Mouse (Mus musculus) embryonic facial prominence, embryonic 11.5 days (tissue): Measurements from ENCODE around the gene Rpl36. TPM values are rescaled to one million over a fixed set of nuclear protein-coding genes. Genes with fewer than 3 reads are reported as not detected.

Experiments used
- ATAC-seq: fragments of 200-750 bp; cut with Nextera tagmentation; replicated peaks from 2 replicates; pipeline ENCODE4 v1.8.0; 2017; ENCODE audit warnings: low read depth; ENCODE audit not compliant: insufficient number of reproducible peaks, low FRiP score, low TSS enrichment
- DNase-seq: peaks from one replicate; pipeline ENCODE4 v3.0.0-alpha.2; 2015; ENCODE audit warnings: low spot score
- H3K27ac ChIP-seq: fragments of 300-500 bp; sonication (generic); replicated peaks from 2 replicates; pipeline ENCODE4 v1.5.1; 2014; ENCODE audit warnings: mild to moderate bottlenecking, low read depth, low read length, control low read depth
- H3K27me3 ChIP-seq: fragments of 300-500 bp; sonication (generic); 2 replicates; pipeline ENCODE4 v1.6.1; 2014; ENCODE audit warnings: mild to moderate bottlenecking, low read length, moderate library complexity, mixed read lengths; ENCODE audit not compliant: control insufficient read depth, insufficient read depth
- H3K36me3 ChIP-seq: fragments of 300-500 bp; sonication (generic); replicated peaks from 2 replicates; pipeline ENCODE4 v1.6.1; 2014; ENCODE audit warnings: low read depth, mild to moderate bottlenecking, low read length, moderate library complexity, mixed read lengths; ENCODE audit not compliant: control insufficient read depth, insufficient read depth
- H3K4me1 ChIP-seq: fragments of 300-500 bp; sonication (generic); 2 replicates; pipeline ENCODE4 v1.6.1; 2014; ENCODE audit warnings: low read length, mixed read lengths; ENCODE audit not compliant: control insufficient read depth, insufficient read depth
- H3K4me2 ChIP-seq: fragments of 300-500 bp; sonication (generic); 2 replicates; pipeline ENCODE4 v1.6.1; 2014; ENCODE audit warnings: low read depth, mild to moderate bottlenecking, control low read depth, low read length, moderate library complexity
- H3K4me3 ChIP-seq: fragments of 300-500 bp; sonication (generic); 2 replicates; pipeline ENCODE4 v1.5.1; 2014; ENCODE audit warnings: low read depth, low read length, control low read depth
- H3K9ac ChIP-seq: fragments of 300-500 bp; sonication (generic); replicated peaks from 2 replicates; pipeline ENCODE4 v1.6.1; 2014; ENCODE audit warnings: mild to moderate bottlenecking, control low read depth, low read length
- H3K9me3 ChIP-seq: fragments of 300-500 bp; sonication (generic); replicated peaks from 2 replicates; pipeline ENCODE4 v1.6.1; 2016; ENCODE audit warnings: mild to moderate bottlenecking, low read length, inconsistent platforms, mixed read lengths; ENCODE audit not compliant: control insufficient read depth
- WGBS: fragments of 180-500 bp; shearing (Covaris S2); extraction: QIAGEN DNeasy Blood & Tissue Kit; methylation state at CpG from one replicate; pipeline ENCODE4 v1.1.7; 2014; 5-methylcytosine and 5-hydroxymethylcytosine counted together
- polyA plus RNA-seq: library from polyadenylated mRNA; unstranded; fragments of >200 nt; fragmentation: Nextera tagmentation; extraction: Ambion mirVana; gene quantifications from 2 replicates; pipeline ENCODE4 v1.2.1, GENCODE M21; 2014

The Rpl36 gene
- polyA plus RNA-seq, 1 experiment from 2014 or later, result 1,376 TPM

- H3K9ac ChIP-seq, result no peak overlapping the region
- H3K9me3 ChIP-seq, result no peaks in the 10 kb centered on the region
- H3K4me2 ChIP-seq, result no peak overlapping the region
- 94% methylated on average over 28 of the region's 28 CpGs for WGBS
- no peak for DNase-seq
- H3K36me3 ChIP-seq, result peaks cover 53% of the 10 kb centered on the region
- H3K4me1 ChIP-seq, result no peaks in the 10 kb centered on the region
- no peak for ATAC-seq
- no peak overlapping the region for H3K27ac ChIP-seq
- H3K4me3 ChIP-seq, result no peak overlapping the region
- H3K27me3 ChIP-seq, result no peaks in the 10 kb centered on the region
These were observed 9.8 kb upstream of the Rpl36 start for GRCm38 (mm10) chr17:56603186-56604069.

DNA sequence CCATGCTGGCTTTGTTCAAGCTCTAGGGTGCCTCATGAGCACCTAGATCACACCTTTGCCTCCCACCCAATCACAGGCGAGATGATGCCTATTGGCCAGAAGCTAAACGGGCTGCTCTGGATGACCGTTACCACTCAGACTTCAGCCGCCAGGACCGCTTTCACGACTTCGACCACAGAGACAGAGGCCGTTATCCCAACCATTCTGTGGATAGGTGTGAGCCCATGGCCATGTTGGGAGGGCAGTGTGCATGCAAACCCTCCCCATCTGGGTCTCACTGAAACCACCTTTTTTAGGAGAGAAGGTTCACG is 9.2 kb upstream of the Rpl36 start:
- no peak overlapping the region for H3K4me3 ChIP-seq
- peaks cover 53% of the 10 kb centered on the region for H3K36me3 ChIP-seq
- DNase-seq (no peak), ATAC-seq (no peak)
- H3K4me1 ChIP-seq, result no peaks in the 10 kb centered on the region
- H3K27me3 ChIP-seq, result no peaks in the 10 kb centered on the region
- WGBS, result 91% methylated on average over 9 of the region's 9 CpGs
- no peak overlapping the region for H3K4me2 ChIP-seq
- H3K27ac ChIP-seq, result no peak overlapping the region
- no peak overlapping the region for H3K9ac ChIP-seq
- no peaks in the 10 kb centered on the region for H3K9me3 ChIP-seq

GRCm38 (mm10) chr17:56604422-56604821 is 8.8 kb upstream of the Rpl36 start:
- Histone ChIP-seq H3K9me3 (no peaks in the 10 kb centered on the region), H3K9ac (no peak overlapping the region), H3K27ac (no peak overlapping the region), H3K4me1 (no peaks in the 10 kb centered on the region), H3K36me3 (peaks cover 53% of the 10 kb centered on the region), H3K4me3 (no peak overlapping the region), H3K4me2 (no peak overlapping the region), H3K27me3 (no peaks in the 10 kb centered on the region)
- no peak for DNase-seq
- 96% methylated on average over 3 of the region's 3 CpGs for WGBS
- ATAC-seq, result no peak

GRCm38 (mm10) chr17:56605431-56605830 is 7.8 kb upstream of the Rpl36 start:
- DNase-seq, result no peak
- H3K4me3 ChIP-seq, result no peak overlapping the region
- no peak overlapping the region for H3K27ac ChIP-seq
- H3K9ac ChIP-seq, result no peak overlapping the region
- ATAC-seq, result no peak
- WGBS, result 90% methylated on average over 9 of the region's 9 CpGs
- no peaks in the 10 kb centered on the region for H3K27me3 ChIP-seq
- H3K9me3 ChIP-seq, result no peaks in the 10 kb centered on the region
- H3K4me1 ChIP-seq, result no peaks in the 10 kb centered on the region; the same call in 1 of the 2 replicates
- H3K36me3 ChIP-seq, result peaks cover 44% of the 10 kb centered on the region
- H3K4me2 ChIP-seq, result no peak overlapping the region

- H3K9me3 ChIP-seq, result no peaks in the 10 kb centered on the region
- 73% methylated on average over 3 of the region's 3 CpGs for WGBS
- H3K4me3 ChIP-seq, result no peak overlapping the region
- ATAC-seq (no peak), DNase-seq (no peak)
- H3K4me2 ChIP-seq, result no peak overlapping the region
- peaks cover 31% of the 10 kb centered on the region for H3K36me3 ChIP-seq
- no peaks in the 10 kb centered on the region; the same call in 1 of the 2 replicates for H3K4me1 ChIP-seq
- H3K27me3 ChIP-seq, result no peaks in the 10 kb centered on the region
- no peak overlapping the region for H3K27ac ChIP-seq
- no peak overlapping the region for H3K9ac ChIP-seq
These were observed 5.6 kb upstream of the Rpl36 start for GRCm38 (mm10) chr17:56607521-56608062.

GRCm38 (mm10) chr17:56608699-56609098 is 4.5 kb upstream of the Rpl36 start:
- Histone ChIP-seq H3K27ac (no peak overlapping the region), H3K27me3 (no peaks in the 10 kb centered on the region), H3K4me2 (peak overlapping the region; percentile 41), H3K9me3 (no peaks in the 10 kb centered on the region), H3K9ac (peak overlapping the region; percentile 18; the same call in 1 of the 2 replicates), H3K36me3 (peaks cover 20% of the 10 kb centered on the region), H3K4me3 (peak overlapping the region; percentile 42), H3K4me1 (no peaks in the 10 kb centered on the region; the same call in 1 of the 2 replicates)
- DNase-seq (no peak), ATAC-seq (no peak)
- WGBS, result 69% methylated on average over 5 of the region's 5 CpGs

DNA sequence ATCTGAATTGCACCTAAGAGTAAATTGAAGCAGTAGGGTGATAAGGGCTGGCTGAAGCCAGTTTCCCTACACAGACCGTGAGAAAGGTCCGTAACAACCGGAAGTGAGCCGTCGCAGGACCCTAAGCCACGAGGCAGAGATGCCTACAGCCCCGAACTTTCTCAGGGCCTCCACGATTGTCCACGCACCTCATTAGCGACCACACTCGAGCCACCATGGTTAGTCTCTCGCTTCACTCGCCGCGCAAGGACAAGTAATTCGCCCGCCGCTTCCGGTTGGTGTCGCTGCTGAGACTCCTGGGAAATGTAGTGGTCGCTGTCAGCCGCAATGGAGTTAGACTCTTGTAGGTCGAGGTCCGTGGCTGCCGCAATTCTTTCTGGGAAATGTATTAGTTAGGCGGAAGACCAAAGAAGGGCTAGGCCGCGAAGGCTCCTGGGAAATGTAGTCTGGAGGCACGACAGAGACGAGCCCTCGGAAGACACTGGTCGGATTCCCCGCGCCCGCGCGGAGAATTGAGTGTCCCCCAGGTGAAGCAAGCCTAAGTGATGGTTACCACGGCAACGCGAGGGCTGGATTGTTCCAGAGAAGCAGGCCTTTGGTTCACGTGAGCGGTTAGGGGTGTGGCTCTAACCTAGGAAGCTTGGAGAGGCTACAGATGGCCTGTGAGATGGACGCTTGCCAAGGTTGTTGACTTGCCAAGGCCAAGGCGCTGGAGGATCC is 3.6 kb upstream of the Rpl36 start, which contains the start of gene 2410015M20Rik:
Gene 2410015M20Rik (minus strand): TSS at position 320 of the 720 bp plus-strand sequence.
- under 1% methylated on average over 44 of the region's 44 CpGs for WGBS
- Histone ChIP-seq H3K4me2 (peak within 1 kb of the TSS; percentile 74), H3K4me3 (peak within 1 kb of the TSS; percentile 42), H3K4me1 (peaks cover 3% of the 10 kb centered on the region; the same call in 1 of the 2 replicates), H3K9ac (peak within 1 kb of the TSS; percentile 62), H3K27ac (no peak within 1 kb of the TSS), H3K36me3 (peaks cover 18% of the 10 kb centered on the region), H3K27me3 (no peaks in the 10 kb centered on the region), H3K9me3 (no peaks in the 10 kb centered on the region)
- peak; percentile 98 for DNase-seq
- ATAC-seq, result peak; percentile 84
